Mouse (Mus musculus): ENCODE data around the gene Atp6v0a1.

DNA sequence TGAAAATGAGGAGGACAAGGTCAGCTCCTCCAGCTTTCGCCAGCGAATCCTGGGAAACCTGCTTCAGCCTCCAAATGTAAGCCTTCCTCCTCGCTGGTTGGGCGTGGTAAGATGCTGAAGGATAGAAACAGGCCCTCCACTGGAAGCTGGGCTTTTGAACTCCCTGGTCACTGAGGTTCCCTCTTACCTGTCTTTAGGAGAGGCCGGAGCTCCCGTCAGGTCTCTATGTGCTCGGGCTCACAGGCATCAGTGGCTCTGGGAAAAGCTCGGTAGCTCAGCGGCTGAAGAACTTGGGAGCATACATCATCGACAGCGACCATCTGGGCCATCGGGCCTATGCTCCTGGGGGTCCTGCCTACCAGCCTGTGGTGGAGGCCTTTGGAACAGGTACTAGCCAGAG, 75.6 kb downstream of the Atp6v0a1 start:
- no peak for TF ChIP-seq CTCF (IDR thresholded peaks at IDR 0.05; ENCODE audit: borderline replicate concordance, control insufficient read depth, extremely low read depth, insufficient read depth, low read length, poor library complexity)
- TF ChIP-seq POLR2A (IDR thresholded peaks at IDR 0.05; ENCODE audit: control insufficient read depth, extremely low read depth, insufficient read depth, low read length, poor library complexity), result no peak
